Mouse (Mus musculus): ENCODE measurements at regions not wholly inside any gene's neighbourhood (a gene's known extent, or its start where the extent isn't known, plus 50 kb on each side); places are given as distances from the start of the nearest gene placed in this dataset.
A peak's percentile ranks its signal among the peaks of the same experiment; 100 is the strongest.

- TF ChIP-seq EP300 (IDR thresholded peaks at IDR 0.05; ENCODE audit: insufficient read depth, low read depth, low read length) (no peak), CTCF (IDR thresholded peaks at IDR 0.05; ENCODE audit: low read depth, low read length) (no peak), POLR2A (IDR thresholded peaks at IDR 0.05; ENCODE audit: insufficient read depth, low read length) (no peak)
- H3K9me3 ChIP-seq (replicated peaks; ENCODE audit: control insufficient read depth, insufficient read depth, low read length, poor library complexity, severe bottlenecking) = no peaks in the 10 kb centered on the region
- H3K4me1 ChIP-seq (ENCODE audit: control insufficient read depth, insufficient read depth, low read length) = no peaks in the 10 kb centered on the region
- no peak overlapping the region for H3K4me3 ChIP-seq (ENCODE audit: low read depth, low read length)
- no peak overlapping the region for H3K9ac ChIP-seq (ENCODE audit: low read depth, poor library complexity, severe bottlenecking)
- H3K36me3 ChIP-seq (ENCODE audit: control insufficient read depth, insufficient read depth, low read length, poor library complexity, severe bottlenecking) = no peaks in the 10 kb centered on the region
- no peaks in the 10 kb centered on the region for H3K27me3 ChIP-seq (ENCODE audit: control insufficient read depth, insufficient read depth, low read length, poor library complexity, severe bottlenecking)
- H3K27ac ChIP-seq (ENCODE audit: insufficient read depth, low read length) = no peak overlapping the region
Observed at GRCm38 (mm10) chr3:149496122-149496521, 505.8 kb upstream of the Adgrl2 start.

GRCm38 (mm10) chr3:149488147-149488546, 497.8 kb upstream of the Adgrl2 start:
- no peak for TF ChIP-seq EP300 (IDR thresholded peaks at IDR 0.05; ENCODE audit: insufficient read depth, low read depth, low read length)
- TF ChIP-seq CTCF (IDR thresholded peaks at IDR 0.05; ENCODE audit: low read depth, low read length) = no peak
- TF ChIP-seq POLR2A (IDR thresholded peaks at IDR 0.05; ENCODE audit: insufficient read depth, low read length) = no peak
- H3K9me3 ChIP-seq (replicated peaks; ENCODE audit: control insufficient read depth, insufficient read depth, low read length, poor library complexity, severe bottlenecking) = no peaks in the 10 kb centered on the region
- H3K36me3 ChIP-seq (ENCODE audit: control insufficient read depth, insufficient read depth, low read length, poor library complexity, severe bottlenecking) = no peaks in the 10 kb centered on the region
- H3K4me1 ChIP-seq (ENCODE audit: control insufficient read depth, insufficient read depth, low read length) = peaks cover 2% of the 10 kb centered on the region
- H3K27ac ChIP-seq (ENCODE audit: insufficient read depth, low read length) = no peak overlapping the region
- no peak overlapping the region for H3K9ac ChIP-seq (ENCODE audit: low read depth, poor library complexity, severe bottlenecking)
- H3K4me3 ChIP-seq (ENCODE audit: low read depth, low read length) = no peak overlapping the region
- H3K27me3 ChIP-seq (ENCODE audit: control insufficient read depth, insufficient read depth, low read length, poor library complexity, severe bottlenecking) = no peaks in the 10 kb centered on the region

GRCm38 (mm10) chr3:149485406-149485805, 495.1 kb upstream of the Adgrl2 start:
- Histone ChIP-seq H3K4me1 (ENCODE audit: control insufficient read depth, insufficient read depth, low read length) (peaks cover 2% of the 10 kb centered on the region), H3K9me3 (replicated peaks; ENCODE audit: control insufficient read depth, insufficient read depth, low read length, poor library complexity, severe bottlenecking) (no peaks in the 10 kb centered on the region), H3K4me3 (ENCODE audit: low read depth, low read length) (no peak overlapping the region), H3K27ac (ENCODE audit: insufficient read depth, low read length) (no peak overlapping the region), H3K27me3 (ENCODE audit: control insufficient read depth, insufficient read depth, low read length, poor library complexity, severe bottlenecking) (no peaks in the 10 kb centered on the region), H3K9ac (ENCODE audit: low read depth, poor library complexity, severe bottlenecking) (no peak overlapping the region), H3K36me3 (ENCODE audit: control insufficient read depth, insufficient read depth, low read length, poor library complexity, severe bottlenecking) (no peaks in the 10 kb centered on the region)
- TF ChIP-seq CTCF (IDR thresholded peaks at IDR 0.05; ENCODE audit: low read depth, low read length) (no peak), POLR2A (IDR thresholded peaks at IDR 0.05; ENCODE audit: insufficient read depth, low read length) (no peak), EP300 (IDR thresholded peaks at IDR 0.05; ENCODE audit: insufficient read depth, low read depth, low read length) (no peak)

GRCm38 (mm10) chr3:149484319-149484718, 494.0 kb upstream of the Adgrl2 start:
- H3K4me1 ChIP-seq (ENCODE audit: control insufficient read depth, insufficient read depth, low read length) = peaks cover 2% of the 10 kb centered on the region
- H3K9me3 ChIP-seq (replicated peaks; ENCODE audit: control insufficient read depth, insufficient read depth, low read length, poor library complexity, severe bottlenecking) = no peaks in the 10 kb centered on the region
- no peak overlapping the region for H3K27ac ChIP-seq (ENCODE audit: insufficient read depth, low read length)
- no peaks in the 10 kb centered on the region for H3K36me3 ChIP-seq (ENCODE audit: control insufficient read depth, insufficient read depth, low read length, poor library complexity, severe bottlenecking)
- TF ChIP-seq POLR2A (IDR thresholded peaks at IDR 0.05; ENCODE audit: insufficient read depth, low read length) = no peak
- peak; percentile 92 for TF ChIP-seq EP300 (IDR thresholded peaks at IDR 0.05; ENCODE audit: insufficient read depth, low read depth, low read length)
- H3K4me3 ChIP-seq (ENCODE audit: low read depth, low read length) = no peak overlapping the region
- H3K27me3 ChIP-seq (ENCODE audit: control insufficient read depth, insufficient read depth, low read length, poor library complexity, severe bottlenecking) = no peaks in the 10 kb centered on the region
- no peak overlapping the region for H3K9ac ChIP-seq (ENCODE audit: low read depth, poor library complexity, severe bottlenecking)

- TF ChIP-seq POLR2A (IDR thresholded peaks at IDR 0.05; ENCODE audit: insufficient read depth, low read length) (no peak), CTCF (IDR thresholded peaks at IDR 0.05; ENCODE audit: low read depth, low read length) (no peak), EP300 (IDR thresholded peaks at IDR 0.05; ENCODE audit: insufficient read depth, low read depth, low read length) (no peak)
- Histone ChIP-seq H3K4me1 (ENCODE audit: control insufficient read depth, insufficient read depth, low read length) (no peaks in the 10 kb centered on the region), H3K9me3 (replicated peaks; ENCODE audit: control insufficient read depth, insufficient read depth, low read length, poor library complexity, severe bottlenecking) (0 out of 2 replicates have a peak, but pooled peaks cover 4% of the 10 kb centered on the region), H3K27me3 (ENCODE audit: control insufficient read depth, insufficient read depth, low read length, poor library complexity, severe bottlenecking) (no peaks in the 10 kb centered on the region), H3K27ac (ENCODE audit: insufficient read depth, low read length) (no peak overlapping the region), H3K36me3 (ENCODE audit: control insufficient read depth, insufficient read depth, low read length, poor library complexity, severe bottlenecking) (no peaks in the 10 kb centered on the region), H3K9ac (ENCODE audit: low read depth, poor library complexity, severe bottlenecking) (no peak overlapping the region), H3K4me3 (ENCODE audit: low read depth, low read length) (no peak overlapping the region)
Observed at GRCm38 (mm10) chr3:149476151-149476550, 485.8 kb upstream of the Adgrl2 start.

- Histone ChIP-seq H3K27me3 (ENCODE audit: control insufficient read depth, insufficient read depth, low read length, poor library complexity, severe bottlenecking) (no peaks in the 10 kb centered on the region), H3K4me1 (ENCODE audit: control insufficient read depth, insufficient read depth, low read length) (no peaks in the 10 kb centered on the region), H3K36me3 (ENCODE audit: control insufficient read depth, insufficient read depth, low read length, poor library complexity, severe bottlenecking) (no peaks in the 10 kb centered on the region), H3K27ac (ENCODE audit: insufficient read depth, low read length) (no peak overlapping the region), H3K9ac (ENCODE audit: low read depth, poor library complexity, severe bottlenecking) (no peak overlapping the region), H3K4me3 (ENCODE audit: low read depth, low read length) (no peak overlapping the region), H3K9me3 (replicated peaks; ENCODE audit: control insufficient read depth, insufficient read depth, low read length, poor library complexity, severe bottlenecking) (0 out of 2 replicates have a peak, but pooled peaks cover 3% of the 10 kb centered on the region)
- TF ChIP-seq POLR2A (IDR thresholded peaks at IDR 0.05; ENCODE audit: insufficient read depth, low read length) (no peak), EP300 (IDR thresholded peaks at IDR 0.05; ENCODE audit: insufficient read depth, low read depth, low read length) (no peak), CTCF (IDR thresholded peaks at IDR 0.05; ENCODE audit: low read depth, low read length) (no peak)
Observed at GRCm38 (mm10) chr3:149466973-149467372, 476.6 kb upstream of the Adgrl2 start.
